Comparison of ENCODE assay signal across 8 mouse cellular contexts in genomic region chr12:73545672-73546085, GRCm38 (mm10). TPM values are rescaled to one million over a fixed set of nuclear protein-coding genes. Genes with fewer than 3 reads are reported as not detected.
DNase-seq lines count a peak whose midpoint lies in the region; ATAC-seq and TF ChIP-seq lines count a peak whose summit lies in the region.

No protein-coding gene starts in this region.

- H3K36me3 ChIP-seq in intestine, embryonic 15.5 days: no peaks in the 10 kb centered on the region
- no peaks in the 10 kb centered on the region for H3K36me3 ChIP-seq in liver, embryonic 15.5 days (replicated peaks)
- no peaks in the 10 kb centered on the region for H3K36me3 ChIP-seq in neural tube, embryonic 12.5 days

- H3K9me3 ChIP-seq in intestine, embryonic 15.5 days: no peaks in the 10 kb centered on the region
- H3K9me3 ChIP-seq in liver, embryonic 15.5 days (replicated peaks): no peaks in the 10 kb centered on the region
- no peaks in the 10 kb centered on the region for H3K9me3 ChIP-seq in neural tube, embryonic 12.5 days

- peak overlapping the region; percentile 81 for H3K4me2 ChIP-seq in intestine, embryonic 15.5 days (replicated peaks)
- peak overlapping the region; percentile 68 for H3K4me2 ChIP-seq in liver, embryonic 15.5 days
- H3K4me2 ChIP-seq in neural tube, embryonic 12.5 days (replicated peaks): peak overlapping the region; percentile 64

- H3K27me3 ChIP-seq in intestine, embryonic 15.5 days (replicated peaks): peaks cover 39% of the 10 kb centered on the region
- H3K27me3 ChIP-seq in liver, embryonic 15.5 days: peaks cover 77% of the 10 kb centered on the region
- H3K27me3 ChIP-seq in neural tube, embryonic 12.5 days (replicated peaks): peaks cover 84% of the 10 kb centered on the region

- H3K27ac ChIP-seq in intestine, embryonic 15.5 days: peak overlapping the region; percentile 84
- H3K27ac ChIP-seq in liver, embryonic 15.5 days (replicated peaks): no peak overlapping the region
- H3K27ac ChIP-seq in neural tube, embryonic 12.5 days: no peak overlapping the region

- peak overlapping the region; percentile 67 for H3K9ac ChIP-seq in intestine, embryonic 15.5 days
- H3K9ac ChIP-seq in liver, embryonic 15.5 days: 0 out of 2 replicates have a peak overlapping the region, but pooled peaks have one; percentile 32
- H3K9ac ChIP-seq in neural tube, embryonic 12.5 days: peak overlapping the region; percentile 38

- WGBS in intestine, embryonic 15.5 days: under 1% methylated on average over 55 of the region's 55 CpGs
- WGBS in liver, embryonic 15.5 days (ENCODE audit: insufficient replicate concordance): 2% methylated on average over 55 of the region's 55 CpGs
- 1% methylated on average over 55 of the region's 55 CpGs for WGBS in neural tube, embryonic 12.5 days

- no peak for TF ChIP-seq CTCF in brain, embryonic 14.5 days (IDR thresholded peaks at IDR 0.05; ENCODE audit: borderline replicate concordance, extremely low read depth, insufficient read depth, insufficient read length)

- H3K4me1 ChIP-seq in intestine, embryonic 15.5 days (replicated peaks): peaks cover 18% of the 10 kb centered on the region
- H3K4me1 ChIP-seq in liver, embryonic 15.5 days (replicated peaks): peaks cover 5% of the 10 kb centered on the region; the same call in 1 of the 2 replicates
- H3K4me1 ChIP-seq in neural tube, embryonic 12.5 days: peaks cover 12% of the 10 kb centered on the region

- no peak for TF ChIP-seq POLR2A in brain, embryonic 14.5 days (IDR thresholded peaks at IDR 0.05; ENCODE audit: borderline replicate concordance, extremely low read depth, insufficient read depth, insufficient read length, poor library complexity, severe bottlenecking)

- H3K4me3 ChIP-seq in intestine, embryonic 15.5 days (replicated peaks): peak overlapping the region; percentile 55
- H3K4me3 ChIP-seq in liver, embryonic 15.5 days (replicated peaks): peak overlapping the region; percentile 50
- peak overlapping the region; percentile 36 for H3K4me3 ChIP-seq in neural tube, embryonic 12.5 days

- peak; percentile 57 for ATAC-seq in intestine, embryonic 15.5 days
- peak; percentile 37; the same call in 1 of the 2 replicates for ATAC-seq in liver, embryonic 15.5 days (ENCODE audit: insufficient read depth)
- peak; percentile 53; the same call in 1 of the 2 replicates for ATAC-seq in neural tube, embryonic 12.5 days (ENCODE audit: low FRiP score, low read depth)
- ATAC-seq in cerebellum, adult (ENCODE audit: insufficient number of reproducible peaks, low FRiP score, low TSS enrichment): no peak
- ATAC-seq in megakaryocyte-erythroid progenitor cell, adult 5-6 weeks (replicated peaks; ENCODE audit: low FRiP score, low TSS enrichment, poor library complexity, severe bottlenecking): no peak

- DNase-seq in ES-CJ7 (ENCODE audit: low read depth, low spot score): peak; percentile 40
- DNase-seq in brain, embryonic 14.5 days (ENCODE audit: low read depth): peak; percentile 53
- peak; percentile 48 to 69 for DNase-seq in gastrocnemius, postnatal 4 days (ENCODE audit: low spot score in 2 of 2)

RNA-seq across cellular contexts. Expression of gene Tmem30b, which starts 0.5 kb away (rescaled TPM):
- 0.32 and 0.37 TPM in 2 replicates for polyA plus RNA-seq in brain, embryonic 14.5 days (2012; rRNA removed)
- total RNA-seq in gastrocnemius, postnatal 4 days (2021): 1 to 10 TPM; 2.0 to 2.2 TPM
- polyA plus RNA-seq in intestine, embryonic 15.5 days (2015; fragmentation: Nextera tagmentation; extraction: Ambion mirVana): 63.4 and 67.5 TPM in 2 replicates
- polyA plus RNA-seq in liver, embryonic 15.5 days (2015; fragmentation: Nextera tagmentation; extraction: Ambion mirVana): 8.8 and 9.3 TPM in 2 replicates
- polyA plus RNA-seq in neural tube, embryonic 12.5 days (2016; fragmentation: Nextera tagmentation; extraction: Ambion mirVana): 1.8 and 2.9 TPM in 2 replicates
- total RNA-seq in megakaryocyte-erythroid progenitor cell, adult 5-6 weeks (2014; fragmentation: Nextera tagmentation): not detected in 2 replicates
- total RNA-seq in megakaryocyte-erythroid progenitor cell, adult 5-6 weeks (2017): not detected in 2 replicates

RNA-seq across cellular contexts. Expression of gene Prkch, which starts 38.9 kb away (rescaled TPM):
- 4.7 and 7.7 TPM in 2 replicates for polyA plus RNA-seq in brain, embryonic 14.5 days (2012; rRNA removed)
- total RNA-seq in gastrocnemius, postnatal 4 days (2021): 10 to 100 TPM; 11.3 to 11.8 TPM
- 7.3 and 7.7 TPM in 2 replicates for polyA plus RNA-seq in intestine, embryonic 15.5 days (2015; fragmentation: Nextera tagmentation; extraction: Ambion mirVana)
- polyA plus RNA-seq in liver, embryonic 15.5 days (2015; fragmentation: Nextera tagmentation; extraction: Ambion mirVana): 1.9 and 2.4 TPM in 2 replicates
- 14.3 and 14.5 TPM in 2 replicates for polyA plus RNA-seq in neural tube, embryonic 12.5 days (2016; fragmentation: Nextera tagmentation; extraction: Ambion mirVana)
- total RNA-seq in megakaryocyte-erythroid progenitor cell, adult 5-6 weeks (2014; fragmentation: Nextera tagmentation): 21.7 and 24.5 TPM in 2 replicates
- total RNA-seq in megakaryocyte-erythroid progenitor cell, adult 5-6 weeks (2017): 22.9 and 24.9 TPM in 2 replicates

Comparison
In these comparisons a context has a peak if more than half of its experiments do, and no peak if none do; other contexts are left out.
1. ATAC-seq: peak in intestine, embryonic 15.5 days (single experiment), liver, embryonic 15.5 days (single experiment) and neural tube, embryonic 12.5 days (single experiment); none in cerebellum, adult (single experiment) and megakaryocyte-erythroid progenitor cell, adult 5-6 weeks (single experiment).
2. Peak in every context shown above with its lines, with median percentiles within 50 percentile points of each other: DNase-seq, H3K4me2 ChIP-seq, H3K4me3 ChIP-seq and H3K9ac ChIP-seq.